Mouse (Mus musculus) small intestine, adult 2 months (tissue): ENCODE results near the gene Arntl2.

Source experiments
- CTCF ChIP-seq: fragments of 200-500 bp; IDR thresholded peaks from 2 replicates; pipeline ENCODE4 v1.5.1; 2012; ENCODE audit warnings: low read depth, mild to moderate bottlenecking, control low read depth, inconsistent platforms, low read length, moderate library complexity, mixed read lengths; ENCODE audit not compliant: insufficient replicate concordance, insufficient read length; ENCODE audit errors: extremely low read depth
- POLR2A ChIP-seq: fragments of 200-500 bp; IDR thresholded peaks from 2 replicates; pipeline ENCODE4 v1.6.1; 2012; ENCODE audit warnings: low read depth, mild to moderate bottlenecking, control low read depth, inconsistent platforms, low read length, moderate library complexity

- TF ChIP-seq POLR2A (no peak), CTCF (no peak)
Observed at GRCm38 (mm10) chr6:146847402-146847801, 51.5 kb downstream of the Arntl2 start.
